Mouse (Mus musculus) liver, postnatal 0 days (tissue): Measurements from ENCODE around the gene Dock4.

Experiments
- CTCF ChIP-seq: sonication (generic); IDR thresholded peaks from 2 replicates; pipeline ENCODE4 v1.5.1; 2016; ENCODE audit warnings: antibody characterized with exemption, low read depth
- EP300 ChIP-seq: IDR thresholded peaks from 2 replicates; pipeline ENCODE4 v1.6.1; 2016; ENCODE audit warnings: antibody characterized with exemption, low read depth, mild to moderate bottlenecking

GRCm38 (mm10) chr12:40585456-40586141, 139.8 kb downstream of the Dock4 start:
- TF ChIP-seq CTCF (no peak), EP300 (no peak)
